Mouse (Mus musculus): Measurements from ENCODE around the gene Rfc5.
"Not testable (repeated sequence)": the region's sequence is repeated elsewhere in the genome, so short reads cannot be mapped to it uniquely, and the experiment has no call there.

- not testable (repeated sequence) for TF ChIP-seq TAL1, GATA1 (IDR thresholded peaks at IDR 0.05; ENCODE audit: low read length)
Observed at GRCm38 (mm10) chr5:117404671-117405070, 15.8 kb upstream of the Rfc5 start.

Data from erythroblast, embryonic 14.5 days (primary cell).